ENCODE assay signal across 9 mouse cellular contexts in genomic region chr5:135021814-135022213, GRCm38 (mm10). TPM values are rescaled to one million over a fixed set of nuclear protein-coding genes. Genes with fewer than 3 reads are reported as not detected.
DNase-seq lines count a peak whose midpoint lies in the region; ATAC-seq and TF ChIP-seq lines count a peak whose summit lies in the region.
"Had no signal": no experiment of that assay in that cellular context is flagged by ENCODE, and none has a peak within 500 bp of the region (broad histone marks: within the 10 kb centered on the region; RNA-seq: fewer than 3 reads in every experiment).

No protein-coding gene starts in this region.

- no peak overlapping the region for H3K27ac ChIP-seq in forebrain, embryonic 16.5 days (ENCODE audit: low read length)
- H3K27ac ChIP-seq in forebrain, embryonic 15.5 days (replicated peaks): no peak overlapping the region; the same call in 1 of the 2 replicates
- H3K27ac ChIP-seq in kidney, embryonic 16.5 days (ENCODE audit: low read length): 0 out of 2 replicates have a peak overlapping the region, but pooled peaks have one; percentile 5
- no peak overlapping the region for H3K27ac ChIP-seq in layer of hippocampus, adult 2 months
- H3K27ac ChIP-seq: liver, embryonic 13.5 days had no signal

- 34% methylated on average over 6 of the region's 6 CpGs for WGBS in forebrain, embryonic 16.5 days
- WGBS in forebrain, embryonic 15.5 days: 32% methylated on average over 6 of the region's 6 CpGs
- 40% methylated on average over 6 of the region's 6 CpGs for WGBS in kidney, embryonic 16.5 days

- no peaks in the 10 kb centered on the region for H3K9me3 ChIP-seq in forebrain, embryonic 16.5 days (ENCODE audit: control insufficient read depth, low read length)
- no peaks in the 10 kb centered on the region for H3K9me3 ChIP-seq in forebrain, embryonic 15.5 days
- H3K9me3 ChIP-seq in kidney, embryonic 16.5 days (ENCODE audit: low read length): no peaks in the 10 kb centered on the region
- H3K9me3 ChIP-seq: liver, embryonic 13.5 days had no signal

- H3K27me3 ChIP-seq in forebrain, embryonic 16.5 days (replicated peaks; ENCODE audit: control insufficient read depth, insufficient read depth, low read length): no peaks in the 10 kb centered on the region
- H3K27me3 ChIP-seq in forebrain, embryonic 15.5 days: no peaks in the 10 kb centered on the region
- no peaks in the 10 kb centered on the region for H3K27me3 ChIP-seq in kidney, embryonic 16.5 days (ENCODE audit: insufficient read depth, low read length)

- no peak overlapping the region for H3K4me2 ChIP-seq in forebrain, embryonic 16.5 days (ENCODE audit: low read length)
- no peak overlapping the region for H3K4me2 ChIP-seq in forebrain, embryonic 15.5 days (replicated peaks)
- H3K4me2 ChIP-seq in kidney, embryonic 16.5 days (replicated peaks; ENCODE audit: low read depth, low read length): no peak overlapping the region
- H3K4me2 ChIP-seq: liver, embryonic 13.5 days had no signal

- H3K36me3 ChIP-seq in forebrain, embryonic 16.5 days (ENCODE audit: control insufficient read depth, insufficient read depth): no peaks in the 10 kb centered on the region
- H3K36me3 ChIP-seq in forebrain, embryonic 15.5 days: no peaks in the 10 kb centered on the region
- no peaks in the 10 kb centered on the region for H3K36me3 ChIP-seq in kidney, embryonic 16.5 days (ENCODE audit: insufficient read depth, low read length)
- H3K36me3 ChIP-seq: liver, embryonic 13.5 days had no signal

- peaks cover 21% of the 10 kb centered on the region for H3K4me1 ChIP-seq in forebrain, embryonic 16.5 days (replicated peaks; ENCODE audit: control insufficient read depth, insufficient read depth, low read length)
- H3K4me1 ChIP-seq in forebrain, embryonic 15.5 days: peaks cover 23% of the 10 kb centered on the region
- H3K4me1 ChIP-seq in kidney, embryonic 16.5 days (ENCODE audit: insufficient read depth, low read length): peaks cover 31% of the 10 kb centered on the region

- no peak overlapping the region for H3K9ac ChIP-seq in forebrain, embryonic 16.5 days (replicated peaks; ENCODE audit: low read depth, low read length)
- H3K9ac ChIP-seq in forebrain, embryonic 15.5 days (replicated peaks): no peak overlapping the region
- no peak overlapping the region for H3K9ac ChIP-seq in kidney, embryonic 16.5 days (replicated peaks; ENCODE audit: low read length)
- H3K9ac ChIP-seq: liver, embryonic 13.5 days had no signal

- DNase-seq in 3T3-L1 (ENCODE audit: low read depth, low spot score): peak; percentile 68
- peak; percentile 100 for DNase-seq in cerebellum, postnatal 14 days
- DNase-seq in testis, postnatal 10 days (ENCODE audit: low spot score): peak; percentile 82
- DNase-seq in layer of hippocampus, adult 2 months (ENCODE audit: low spot score in 2 of 2): no peak
- no peak for DNase-seq in thymus, adult 18-20 months
- DNase-seq: liver, embryonic 13.5 days had no signal

- peak; percentile 27; the same call in 1 of the 2 replicates for ATAC-seq in forebrain, embryonic 16.5 days
- ATAC-seq in forebrain, embryonic 15.5 days (replicated peaks): no peak
- peak; percentile 37 for ATAC-seq in kidney, embryonic 16.5 days (ENCODE audit: low FRiP score, low TSS enrichment)

- no peak overlapping the region for H3K4me3 ChIP-seq in forebrain, embryonic 16.5 days (replicated peaks; ENCODE audit: low read length)
- no peak overlapping the region for H3K4me3 ChIP-seq in forebrain, embryonic 15.5 days
- no peak overlapping the region for H3K4me3 ChIP-seq in kidney, embryonic 16.5 days (ENCODE audit: low read length)
- H3K4me3 ChIP-seq in layer of hippocampus, adult 2 months: no peak overlapping the region
- H3K4me3 ChIP-seq: liver, embryonic 13.5 days had no signal

- TF ChIP-seq CTCF in layer of hippocampus, adult 2 months (conservative IDR thresholded peaks at IDR 0.05): no peak

RNA-seq across cellular contexts. Expression of gene Stx1a, which starts 1.5 kb away (rescaled TPM):
- polyA plus RNA-seq in forebrain, embryonic 16.5 days (2015; fragmentation: Nextera tagmentation; extraction: Ambion mirVana): 81.6 and 110 TPM in 2 replicates
- polyA plus RNA-seq in forebrain, embryonic 15.5 days (2015; fragmentation: Nextera tagmentation; extraction: Ambion mirVana): 78.6 and 78.9 TPM in 2 replicates
- 13.4 and 13.5 TPM in 2 replicates for polyA plus RNA-seq in kidney, embryonic 16.5 days (2015; fragmentation: Nextera tagmentation; extraction: Ambion mirVana)
- 10 to 100 TPM; 92.3 to 97.6 TPM for total RNA-seq in layer of hippocampus, adult 2 months (2021)

RNA-seq across cellular contexts. Expression of gene Abhd11, which starts 12.9 kb away (rescaled TPM):
- polyA plus RNA-seq in forebrain, embryonic 16.5 days (2015; fragmentation: Nextera tagmentation; extraction: Ambion mirVana): 70.6 and 78.0 TPM in 2 replicates
- 69.5 and 70.3 TPM in 2 replicates for polyA plus RNA-seq in forebrain, embryonic 15.5 days (2015; fragmentation: Nextera tagmentation; extraction: Ambion mirVana)
- polyA plus RNA-seq in kidney, embryonic 16.5 days (2015; fragmentation: Nextera tagmentation; extraction: Ambion mirVana): 81.1 and 81.9 TPM in 2 replicates
- 10 to 100 TPM; 30.0 to 32.7 TPM for total RNA-seq in layer of hippocampus, adult 2 months (2021)

RNA-seq across cellular contexts. Expression of gene Cldn3, which starts 35.8 kb away (rescaled TPM):
- polyA plus RNA-seq in forebrain, embryonic 16.5 days (2015; fragmentation: Nextera tagmentation; extraction: Ambion mirVana): 13.0 and 13.6 TPM in 2 replicates
- 12.3 and 12.7 TPM in 2 replicates for polyA plus RNA-seq in forebrain, embryonic 15.5 days (2015; fragmentation: Nextera tagmentation; extraction: Ambion mirVana)
- 67.7 and 69.2 TPM in 2 replicates for polyA plus RNA-seq in kidney, embryonic 16.5 days (2015; fragmentation: Nextera tagmentation; extraction: Ambion mirVana)
- under 1 TPM in 1 of 2 experiments, not detected in 1; 0.37 TPM for total RNA-seq in layer of hippocampus, adult 2 months (2021)

RNA-seq across cellular contexts. Expression of gene Dnajc30, which starts 42.2 kb away (rescaled TPM):
- polyA plus RNA-seq in forebrain, embryonic 16.5 days (2015; fragmentation: Nextera tagmentation; extraction: Ambion mirVana): 35.2 and 40.4 TPM in 2 replicates
- 34.6 and 39.8 TPM in 2 replicates for polyA plus RNA-seq in forebrain, embryonic 15.5 days (2015; fragmentation: Nextera tagmentation; extraction: Ambion mirVana)
- polyA plus RNA-seq in kidney, embryonic 16.5 days (2015; fragmentation: Nextera tagmentation; extraction: Ambion mirVana): 33.3 and 38.7 TPM in 2 replicates
- 10 to 100 TPM; 39.1 to 43.1 TPM for total RNA-seq in layer of hippocampus, adult 2 months (2021)

RNA-seq across cellular contexts. Expression of gene Bud23, which starts 42.9 kb away (rescaled TPM):
- 81.9 and 96.3 TPM in 2 replicates for polyA plus RNA-seq in forebrain, embryonic 16.5 days (2015; fragmentation: Nextera tagmentation; extraction: Ambion mirVana)
- 89.0 and 92.8 TPM in 2 replicates for polyA plus RNA-seq in forebrain, embryonic 15.5 days (2015; fragmentation: Nextera tagmentation; extraction: Ambion mirVana)
- 134 and 139 TPM in 2 replicates for polyA plus RNA-seq in kidney, embryonic 16.5 days (2015; fragmentation: Nextera tagmentation; extraction: Ambion mirVana)
- total RNA-seq in layer of hippocampus, adult 2 months (2021): 10 to 100 TPM; 49.9 to 53.4 TPM

Comparison
In these comparisons a context has a peak if more than half of its experiments do, and no peak if none do; other contexts are left out.
1. DNase-seq: peak in 3T3-L1 (single experiment), cerebellum, postnatal 14 days (2 of 2) and testis, postnatal 10 days (single experiment); none in layer of hippocampus, adult 2 months (0 of 2) and thymus, adult 18-20 months (0 of 2).